Mouse (Mus musculus) intestine, postnatal 0 days (tissue): ENCODE results near the gene Hyls1. TPM values are rescaled to one million over a fixed set of nuclear protein-coding genes. Genes with fewer than 3 reads are reported as not detected.

Experiments used
- ATAC-seq: fragments of 200-750 bp; cut with Nextera tagmentation; 2 replicates; pipeline ENCODE4 v1.8.0; 2017; ENCODE audit warnings: mild to moderate bottlenecking, moderate TSS enrichment, moderate library complexity
- H3K27ac ChIP-seq: fragments of 300-500 bp; sonication (generic); 2 replicates; pipeline ENCODE4 v1.5.1; 2014; ENCODE audit warnings: mild to moderate bottlenecking, low read depth, low read length, moderate library complexity
- H3K27me3 ChIP-seq: fragments of 300-500 bp; sonication (generic); replicated peaks from 2 replicates; pipeline ENCODE4 v1.6.1; 2014; ENCODE audit warnings: low read length, mixed read lengths; ENCODE audit not compliant: control insufficient read depth, insufficient read depth
- H3K36me3 ChIP-seq: fragments of 300-500 bp; sonication (generic); 2 replicates; pipeline ENCODE4 v1.6.1; 2014; ENCODE audit warnings: mild to moderate bottlenecking, moderate library complexity; ENCODE audit not compliant: control insufficient read depth, insufficient read depth
- H3K4me1 ChIP-seq: fragments of 300-500 bp; sonication (generic); replicated peaks from 2 replicates; pipeline ENCODE4 v1.6.1; 2014; ENCODE audit warnings: antibody characterized with exemption, low read length, mixed read lengths; ENCODE audit not compliant: control insufficient read depth, insufficient read depth
- H3K4me2 ChIP-seq: fragments of 300-500 bp; sonication (generic); replicated peaks from 2 replicates; pipeline ENCODE4 v1.6.1; 2014; ENCODE audit warnings: low read depth, mild to moderate bottlenecking, moderate library complexity
- H3K4me3 ChIP-seq: fragments of 300-500 bp; sonication (generic); 2 replicates; pipeline ENCODE4 v1.5.1; 2014; ENCODE audit warnings: low read depth, low read length
- H3K9ac ChIP-seq: fragments of 300-500 bp; sonication (generic); 2 replicates; pipeline ENCODE4 v1.6.1; 2014; ENCODE audit warnings: mild to moderate bottlenecking, low read depth, low read length
- H3K9me3 ChIP-seq: fragments of 300-500 bp; sonication (generic); 2 replicates; pipeline ENCODE4 v1.6.1; 2016; ENCODE audit warnings: mixed run types; ENCODE audit not compliant: control insufficient read depth
- CTCF ChIP-seq: sonication (generic); IDR thresholded peaks from 2 replicates; pipeline ENCODE4 v1.5.1; 2016; ENCODE audit warnings: low read depth, mild to moderate bottlenecking, control low read depth, antibody characterized with exemption, moderate library complexity
- WGBS: fragments of 180-500 bp; shearing (Covaris S2); extraction: QIAGEN DNeasy Blood & Tissue Kit; methylation state at CpG from one replicate; pipeline ENCODE4 v1.1.7; 2014; 5-methylcytosine and 5-hydroxymethylcytosine counted together
- polyA plus RNA-seq: library from polyadenylated mRNA; unstranded; fragments of >200 nt; fragmentation: Nextera tagmentation; extraction: Ambion mirVana; gene quantifications from 2 replicates; pipeline ENCODE4 v1.2.1, GENCODE M21; 2015

The Hyls1 gene
- polyA plus RNA-seq, 1 experiment from 2014 or later, result 4.9 TPM

GRCm38 (mm10) chr9:35545704-35546103, 24.5 kb downstream of the Hyls1 start:
- no peaks in the 10 kb centered on the region for H3K36me3 ChIP-seq
- 65% methylated on average over 12 of the region's 12 CpGs for WGBS
- no peak for ATAC-seq

DNA sequence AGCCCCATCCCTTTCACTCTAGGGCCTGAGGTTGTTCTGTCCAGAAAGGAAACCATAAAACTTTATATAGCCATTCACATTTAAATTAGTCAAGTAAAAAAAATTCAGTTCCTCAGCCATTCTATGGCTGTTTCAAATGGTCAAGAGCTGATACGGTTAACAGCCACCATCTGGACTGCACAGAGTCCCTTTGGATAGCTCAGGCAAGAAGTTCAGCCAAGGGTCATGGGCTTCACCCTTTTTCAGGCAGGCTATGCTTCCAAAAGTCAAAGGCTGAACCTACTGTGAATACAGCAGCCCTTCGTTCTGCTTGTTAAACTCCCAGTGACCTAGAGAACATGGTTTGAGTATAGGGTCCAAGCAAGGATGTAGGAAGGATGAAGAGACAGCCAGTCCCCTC, 25.5 kb downstream of the Hyls1 start:
- H3K4me2 ChIP-seq, result no peak overlapping the region
- no peaks in the 10 kb centered on the region for H3K9me3 ChIP-seq
- no peaks in the 10 kb centered on the region for H3K36me3 ChIP-seq
- no peaks in the 10 kb centered on the region for H3K4me1 ChIP-seq
- TF ChIP-seq CTCF, result no peak
- no peak overlapping the region for H3K4me3 ChIP-seq
- WGBS, result 63% methylated on average over 2 of the region's 2 CpGs
- no peak overlapping the region for H3K27ac ChIP-seq
- H3K27me3 ChIP-seq, result no peaks in the 10 kb centered on the region
- ATAC-seq, result no peak
- no peak overlapping the region for H3K9ac ChIP-seq

More at GRCm38 (mm10) chr9:35545704-35546103, 24.5 kb downstream of the Hyls1 start:
- Histone ChIP-seq H3K4me3 (no peak overlapping the region), H3K4me2 (no peak overlapping the region), H3K27me3 (no peaks in the 10 kb centered on the region), H3K9me3 (no peaks in the 10 kb centered on the region), H3K27ac (no peak overlapping the region), H3K9ac (no peak overlapping the region), H3K4me1 (no peaks in the 10 kb centered on the region)
- TF ChIP-seq CTCF, result peak; percentile 57

DNA sequence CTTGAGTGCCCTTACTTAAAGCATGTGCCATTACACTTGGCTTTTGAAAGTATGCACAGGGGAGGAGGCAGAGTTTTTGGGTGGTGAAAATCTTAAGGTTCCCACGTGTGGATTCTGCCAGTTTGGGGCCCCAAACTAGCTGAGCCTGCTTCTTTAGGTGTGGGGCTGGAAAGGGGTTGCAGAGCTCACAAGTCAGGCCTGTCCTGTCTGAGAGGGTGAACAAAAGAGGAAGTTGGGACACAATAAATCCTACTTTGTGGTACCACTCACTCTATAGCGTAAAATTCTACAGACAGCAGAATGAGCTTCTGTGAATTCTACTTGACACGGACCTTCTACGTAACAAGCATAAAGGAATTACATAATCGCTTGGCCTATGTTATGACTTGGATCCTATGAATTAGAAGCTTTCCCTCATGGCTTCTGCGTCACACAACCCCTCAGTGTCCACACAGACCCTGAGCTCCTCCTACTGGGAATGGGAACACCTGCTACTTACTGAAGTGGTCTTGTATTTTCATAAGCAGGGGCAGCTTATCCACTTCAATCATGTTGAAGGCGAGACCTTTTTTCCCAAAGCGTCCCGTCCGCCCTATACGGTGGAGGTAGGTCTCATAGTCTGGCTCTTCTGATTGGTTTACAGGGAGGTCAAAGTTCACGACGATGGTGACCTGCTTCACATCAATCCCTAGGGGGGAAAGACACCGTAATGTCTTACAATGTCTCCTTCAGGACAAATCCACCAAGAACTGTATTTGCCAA, 26.9 kb downstream of the Hyls1 start:
- Histone ChIP-seq H3K4me3 (no peak overlapping the region), H3K4me2 (no peak overlapping the region), H3K36me3 (no peaks in the 10 kb centered on the region), H3K27ac (no peak overlapping the region), H3K27me3 (no peaks in the 10 kb centered on the region), H3K9ac (no peak overlapping the region), H3K9me3 (no peaks in the 10 kb centered on the region), H3K4me1 (no peaks in the 10 kb centered on the region)
- ATAC-seq, result no peak
- 81% methylated on average over 14 of the region's 14 CpGs for WGBS
- no peak for TF ChIP-seq CTCF

- Histone ChIP-seq H3K4me3 (no peak overlapping the region), H3K9ac (no peak overlapping the region), H3K27ac (no peak overlapping the region), H3K4me2 (no peak overlapping the region), H3K36me3 (no peaks in the 10 kb centered on the region), H3K27me3 (no peaks in the 10 kb centered on the region), H3K9me3 (no peaks in the 10 kb centered on the region), H3K4me1 (no peaks in the 10 kb centered on the region)
- TF ChIP-seq CTCF, result no peak
- no peak for ATAC-seq
- 63% methylated on average over 6 of the region's 6 CpGs for WGBS
Measured at GRCm38 (mm10) chr9:35541941-35542340, 28.3 kb downstream of the Hyls1 start.

- peak; percentile 72 for ATAC-seq
- Histone ChIP-seq H3K4me2 (no peak overlapping the region), H3K36me3 (no peaks in the 10 kb centered on the region), H3K27me3 (no peaks in the 10 kb centered on the region), H3K4me3 (no peak overlapping the region), H3K9ac (no peak overlapping the region), H3K4me1 (no peaks in the 10 kb centered on the region), H3K9me3 (no peaks in the 10 kb centered on the region), H3K27ac (no peak overlapping the region)
- 8% methylated on average over 6 of the region's 6 CpGs for WGBS
- TF ChIP-seq CTCF, result peak; percentile 86
Measured at GRCm38 (mm10) chr9:35541488-35541887, 28.7 kb downstream of the Hyls1 start.

DNA sequence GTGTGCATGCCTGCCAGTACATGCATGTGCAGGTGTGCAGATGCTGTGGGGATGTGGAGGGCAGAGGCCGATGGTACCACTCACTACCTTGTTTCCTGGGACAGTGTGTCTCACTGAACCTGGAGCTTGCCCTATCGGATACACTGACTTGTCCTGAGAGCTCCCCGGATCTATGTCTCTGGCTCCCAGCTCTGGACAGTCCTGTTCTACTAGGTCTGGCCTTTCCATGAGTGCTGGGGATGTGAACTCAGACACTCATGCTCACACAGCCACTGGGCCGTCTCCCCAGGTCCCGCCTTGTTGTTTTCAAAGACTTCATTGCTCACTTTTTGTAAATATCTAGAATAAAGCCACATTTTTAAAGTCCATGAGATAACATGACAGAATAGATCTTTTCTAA, 29.2 kb downstream of the Hyls1 start:
- Histone ChIP-seq H3K4me3 (no peak overlapping the region), H3K9me3 (no peaks in the 10 kb centered on the region), H3K27me3 (no peaks in the 10 kb centered on the region), H3K4me2 (no peak overlapping the region), H3K9ac (no peak overlapping the region), H3K27ac (no peak overlapping the region), H3K4me1 (no peaks in the 10 kb centered on the region), H3K36me3 (no peaks in the 10 kb centered on the region)
- 84% methylated on average over 5 of the region's 5 CpGs for WGBS
- ATAC-seq, result no peak
- TF ChIP-seq CTCF, result no peak
